Mouse (Mus musculus) olfactory bulb, adult 2 months (tissue): ENCODE results near the gene Olfr1137. TPM values are rescaled to one million over a fixed set of nuclear protein-coding genes. Genes with fewer than 3 reads are reported as not detected.

Experiments
- H3K27ac ChIP-seq: fragments of 200-500 bp; 2 replicates; pipeline ENCODE4 v1.5.1; 2012; ENCODE audit warnings: low read depth, low read length; ENCODE audit not compliant: insufficient read depth
- H3K4me1 ChIP-seq: fragments of 200-500 bp; 2 replicates; pipeline ENCODE4 v1.6.1; 2012; ENCODE audit warnings: low read length; ENCODE audit not compliant: control insufficient read depth, insufficient read depth
- H3K4me3 ChIP-seq: fragments of 200-500 bp; 2 replicates; pipeline ENCODE4 v1.5.1; 2012; ENCODE audit warnings: mild to moderate bottlenecking, low read depth, low read length, moderate library complexity; ENCODE audit not compliant: insufficient read depth
- CTCF ChIP-seq: fragments of 200-500 bp; IDR thresholded peaks from 2 replicates; pipeline ENCODE4 v1.5.1; 2012; ENCODE audit warnings: low read depth, mild to moderate bottlenecking, low read length, moderate library complexity; ENCODE audit not compliant: insufficient read depth
- POLR2A ChIP-seq: fragments of 200-500 bp; IDR thresholded peaks from 2 replicates; pipeline ENCODE4 v1.6.1; 2012; ENCODE audit warnings: mild to moderate bottlenecking, low read depth, low read length, moderate library complexity; ENCODE audit not compliant: insufficient read depth
- WGBS: fragments of 180-500 bp; shearing (Covaris S2); methylation state at CpG from one replicate; pipeline ENCODE4 v1.1.7; 2018; 5-methylcytosine and 5-hydroxymethylcytosine counted together
- polyA plus RNA-seq: library from polyadenylated mRNA; stranded (reverse); fragments of >200 nt; gene quantifications from 2 replicates; pipeline ENCODE4 v1.2.4, GENCODE M21; 2012; ENCODE audit warnings: low replicate concordance; ENCODE audit not compliant: missing spikeins, insufficient read depth, insufficient read length

The Olfr1137 gene
- polyA plus RNA-seq = not detected in 2 replicates

GRCm38 (mm10) chr2:87713079-87713478 is at the start of gene Olfr1137:
TSS of gene Olfr1137 (minus strand) at chr2:87713179.
- TF ChIP-seq CTCF = no peak
- TF ChIP-seq POLR2A = no peak
- H3K4me3 ChIP-seq = no peak within 1 kb of the TSS
- H3K4me1 ChIP-seq = no peaks in the 10 kb centered on the region
- H3K27ac ChIP-seq = no peak within 1 kb of the TSS

- H3K27ac ChIP-seq = no peak within 1 kb of the TSS
- H3K4me3 ChIP-seq = no peak within 1 kb of the TSS
- TF ChIP-seq POLR2A = no peak
- WGBS = 87% methylated on average over 1 of the region's 1 CpGs
- H3K4me1 ChIP-seq = no peaks in the 10 kb centered on the region
Measured at GRCm38 (mm10) chr2:87753891-87754290, 40.9 kb upstream of the Olfr1137 start, which contains the start of gene Olfr1141. TSS of gene Olfr1141 (minus strand) at chr2:87753991.

- H3K4me3 ChIP-seq = no peak within 1 kb of the TSS
- whole genome bisulfite sequencing = 77% methylated on average over 3 of the region's 3 CpGs
- no peak for TF ChIP-seq POLR2A
- TF ChIP-seq CTCF = no peak
- no peak within 1 kb of the TSS for H3K27ac ChIP-seq
- H3K4me1 ChIP-seq = no peaks in the 10 kb centered on the region
Measured at GRCm38 (mm10) chr2:87743452-87743851, 30.5 kb upstream of the Olfr1137 start, which contains the start of gene Olfr1140. TSS of gene Olfr1140 (plus strand) at chr2:87743752.

- H3K4me3 ChIP-seq = no peak within 1 kb of the TSS
- no peak for TF ChIP-seq CTCF
- no peak for TF ChIP-seq POLR2A
- 82% methylated on average over 1 of the region's 1 CpGs for WGBS
- H3K27ac ChIP-seq = no peak within 1 kb of the TSS
- no peaks in the 10 kb centered on the region for H3K4me1 ChIP-seq
Measured at GRCm38 (mm10) chr2:87739878-87740277, 26.9 kb upstream of the Olfr1137 start, which contains the start of gene Olfr1138. TSS of gene Olfr1138 (minus strand) at chr2:87739978.

GRCm38 (mm10) chr2:87693847-87694246 is 19.1 kb downstream of the Olfr1137 start, which contains the start of gene Olfr1136:
TSS of gene Olfr1136 (minus strand) at chr2:87693947.
- TF ChIP-seq POLR2A = no peak
- TF ChIP-seq CTCF = no peak
- no peak within 1 kb of the TSS for H3K4me3 ChIP-seq

GRCm38 (mm10) chr2:87673564-87673963 is 39.4 kb downstream of the Olfr1137 start, which contains the start of gene Olfr1135:
TSS of gene Olfr1135 (minus strand) at chr2:87673664.
- 5% methylated on average over 1 of the region's 1 CpGs for WGBS
- TF ChIP-seq POLR2A (no peak), CTCF (no peak)
- no peak within 1 kb of the TSS for H3K4me3 ChIP-seq
- no peak within 1 kb of the TSS for H3K27ac ChIP-seq
- no peaks in the 10 kb centered on the region for H3K4me1 ChIP-seq

More at GRCm38 (mm10) chr2:87693847-87694246, 19.1 kb downstream of the Olfr1137 start, which contains the start of gene Olfr1136:
- no peak within 1 kb of the TSS for H3K27ac ChIP-seq
- H3K4me1 ChIP-seq = no peaks in the 10 kb centered on the region

Other genes starting within 250 kb of the Olfr1137 start
- not detected in 2 replicates for gene Pramel7, start 216.1 kb downstream of the Olfr1137 start, polyA plus RNA-seq
- gene Pramel6, start 206.6 kb downstream of the Olfr1137 start, polyA plus RNA-seq = not detected in 2 replicates
- not detected in 2 replicates for gene Olfr153, start 181.4 kb downstream of the Olfr1137 start, polyA plus RNA-seq
- gene Olfr1128, start 167.6 kb downstream of the Olfr1137 start, polyA plus RNA-seq = not detected in 2 replicates
- gene Olfr1129, start 139.3 kb downstream of the Olfr1137 start, polyA plus RNA-seq = not detected in 2 replicates
- gene Olfr1130, start 107.0 kb downstream of the Olfr1137 start, polyA plus RNA-seq = not detected in 2 replicates
- not detected in 2 replicates for gene Olfr1131, start 86.1 kb downstream of the Olfr1137 start, polyA plus RNA-seq
- gene Olfr1132, start 75.6 kb downstream of the Olfr1137 start, polyA plus RNA-seq = not detected in 2 replicates
- gene Olfr1133, start 65.8 kb downstream of the Olfr1137 start, polyA plus RNA-seq = not detected in 2 replicates
- not detected in 2 replicates for gene Olfr1134, start 54.7 kb downstream of the Olfr1137 start, polyA plus RNA-seq
- gene Olfr1135, start 39.5 kb downstream of the Olfr1137 start, polyA plus RNA-seq = not detected in 2 replicates
- not detected in 2 replicates for gene Olfr1136, start 19.2 kb downstream of the Olfr1137 start, polyA plus RNA-seq
- gene Olfr1138, start 26.8 kb upstream of the Olfr1137 start, polyA plus RNA-seq = not detected in 2 replicates
- gene Olfr1140, start 30.6 kb upstream of the Olfr1137 start, polyA plus RNA-seq = not detected in 2 replicates
- gene Olfr1141, start 40.8 kb upstream of the Olfr1137 start, polyA plus RNA-seq = not detected in 2 replicates
- not detected in 2 replicates for gene Olfr152, start 66.3 kb upstream of the Olfr1137 start, polyA plus RNA-seq
- gene Olfr1143, start 87.4 kb upstream of the Olfr1137 start, polyA plus RNA-seq = not detected in 2 replicates
- not detected in 2 replicates for gene Olfr1145, start 96.6 kb upstream of the Olfr1137 start, polyA plus RNA-seq
- gene Olfr1148, start 117.4 kb upstream of the Olfr1137 start, polyA plus RNA-seq = not detected in 2 replicates
- gene Olfr1150-ps1, start 130.8 kb upstream of the Olfr1137 start, polyA plus RNA-seq = not detected in 2 replicates
- not detected in 2 replicates for gene Olfr1151, start 142.7 kb upstream of the Olfr1137 start, polyA plus RNA-seq
- not detected in 2 replicates for gene Olfr1152, start 153.3 kb upstream of the Olfr1137 start, polyA plus RNA-seq
- not detected in 2 replicates for gene Olfr1153, start 181.8 kb upstream of the Olfr1137 start, polyA plus RNA-seq
- not detected in 2 replicates for gene Olfr1154, start 192.0 kb upstream of the Olfr1137 start, polyA plus RNA-seq
- gene Olfr1155, start 232.0 kb upstream of the Olfr1137 start, polyA plus RNA-seq = not detected in 2 replicates
- not detected in 2 replicates for gene Olfr1156, start 239.9 kb upstream of the Olfr1137 start, polyA plus RNA-seq